Mouse (Mus musculus): Measurements from ENCODE around the gene Cdc37l1.
A peak's percentile ranks its signal among the peaks of the same experiment; 100 is the strongest.

Cdc37l1 gene

GRCm38 (mm10) chr19:29049401-29050075 is 59.4 kb downstream of the Cdc37l1 start:
- DNase-seq: no peak

- DNase-seq: no peak
Observed at GRCm38 (mm10) chr19:29050186-29050980, 60.2 kb downstream of the Cdc37l1 start.

GRCm38 (mm10) chr19:29052786-29053185 is 62.6 kb downstream of the Cdc37l1 start:
- no peak for DNase-seq

GRCm38 (mm10) chr19:29054594-29054993 is 64.4 kb downstream of the Cdc37l1 start:
- no peak for DNase-seq

- no peak for DNase-seq
Observed at GRCm38 (mm10) chr19:29055469-29055868, 65.3 kb downstream of the Cdc37l1 start.

GRCm38 (mm10) chr19:29058741-29059140 is 68.6 kb downstream of the Cdc37l1 start:
- DNase-seq: no peak

- DNase-seq: no peak
Observed at GRCm38 (mm10) chr19:29059688-29060087, 69.5 kb downstream of the Cdc37l1 start.

DNA sequence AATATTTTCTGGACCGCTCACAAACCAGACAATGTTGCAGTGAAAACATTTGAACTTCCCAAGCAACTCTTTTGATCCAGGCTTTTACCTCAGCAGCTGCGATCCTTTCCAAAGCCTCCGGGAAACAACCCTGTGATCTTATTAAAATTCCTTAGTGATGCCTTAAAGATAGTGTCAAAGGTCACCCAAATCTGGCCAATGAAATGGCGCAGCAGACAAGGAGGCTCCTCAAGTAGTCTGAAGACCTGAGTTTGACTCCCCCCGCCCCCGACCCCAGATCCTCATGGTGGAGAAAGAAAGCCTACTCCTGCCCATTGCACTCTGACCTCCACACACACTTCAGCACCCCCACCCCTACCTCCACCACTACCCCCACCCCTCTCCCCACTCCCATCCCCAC is 70.1 kb downstream of the Cdc37l1 start:
- no peak for DNase-seq

GRCm38 (mm10) chr19:29063009-29063408 is 72.9 kb downstream of the Cdc37l1 start:
- no peak for DNase-seq

DNA sequence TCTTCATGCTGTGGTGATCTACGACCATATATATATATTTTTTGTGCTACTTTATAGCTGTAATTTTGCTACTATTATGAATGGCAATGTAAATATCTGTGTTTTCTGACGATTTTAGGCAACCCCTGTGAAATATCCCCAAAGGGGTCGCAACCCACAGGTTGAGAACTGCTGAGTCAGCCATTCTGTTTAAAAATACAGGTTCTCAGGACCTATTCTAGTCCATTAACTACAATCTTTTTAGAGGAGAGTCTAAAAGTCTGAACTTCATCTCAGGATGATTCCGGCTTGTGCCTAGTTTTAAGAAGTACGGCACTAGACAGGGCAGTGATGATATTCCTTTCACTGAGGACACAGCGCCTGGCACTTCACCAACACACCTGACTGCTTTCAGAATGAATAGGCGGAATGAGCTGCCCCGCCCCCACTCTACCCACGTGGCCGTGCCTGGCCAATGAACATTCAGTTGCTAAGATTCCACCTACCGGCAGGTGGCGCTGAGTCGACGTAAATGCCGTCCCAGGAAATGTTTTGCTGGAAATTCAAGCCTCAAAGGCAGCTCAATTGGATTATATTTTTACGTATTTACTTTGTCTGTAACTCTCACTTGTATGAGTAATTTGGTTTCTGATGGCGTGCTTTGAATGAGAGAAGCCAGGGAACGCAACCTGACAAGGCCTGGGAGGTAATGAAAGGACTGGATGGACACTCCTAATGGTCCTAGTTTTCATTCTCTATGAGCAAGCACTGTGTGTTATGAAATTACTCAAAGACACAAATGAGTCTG is 73.6 kb downstream of the Cdc37l1 start:
- DNase-seq: peak; percentile 96 to 99

DNA sequence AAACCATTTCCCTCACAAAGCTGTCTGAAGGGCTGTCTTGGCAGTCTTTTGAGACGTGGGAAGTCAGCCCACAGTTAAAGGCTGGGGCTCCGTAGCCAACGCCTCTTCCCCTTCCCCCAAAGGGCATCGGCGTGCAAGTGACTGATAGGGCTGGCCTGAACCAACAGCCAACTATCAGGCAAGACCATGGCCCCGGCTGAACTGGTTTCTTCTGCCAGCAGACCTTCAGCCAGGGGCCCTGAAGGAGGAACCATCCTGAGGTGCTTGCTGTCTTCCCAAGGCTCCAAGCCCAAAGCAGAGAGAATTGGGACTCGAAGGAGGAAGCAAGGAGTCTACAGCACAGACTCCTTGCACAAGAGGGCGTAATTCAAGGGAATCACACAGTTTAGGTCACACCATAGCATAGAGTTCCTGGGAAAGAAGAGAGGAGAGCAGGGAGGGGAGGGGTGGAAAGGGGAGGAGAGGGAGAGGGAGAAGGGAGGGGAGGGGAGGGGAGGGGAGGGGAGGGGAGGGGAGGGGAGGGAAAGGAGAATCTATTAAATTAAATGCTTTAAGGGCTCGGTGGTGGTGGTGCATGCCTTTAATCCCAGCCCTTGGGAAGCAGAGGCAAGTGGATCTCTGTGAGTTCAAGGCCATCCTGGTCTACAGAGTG is 74.4 kb downstream of the Cdc37l1 start:
- peak; percentile 18 to 31 for DNase-seq

GRCm38 (mm10) chr19:29066981-29067471 is 76.9 kb downstream of the Cdc37l1 start:
- DNase-seq: peak in 1 of 2 experiments; percentile 23

GRCm38 (mm10) chr19:29069195-29069594 is 79.0 kb downstream of the Cdc37l1 start:
- DNase-seq: no peak

GRCm38 (mm10) chr19:29074802-29075201 is 84.7 kb downstream of the Cdc37l1 start:
- DNase-seq: peak in 1 of 2 experiments; percentile 20

Data from cerebellum, postnatal 14 days (tissue).